Comparison of ENCODE assay signal across 13 mouse cellular contexts in the genomic region with DNA sequence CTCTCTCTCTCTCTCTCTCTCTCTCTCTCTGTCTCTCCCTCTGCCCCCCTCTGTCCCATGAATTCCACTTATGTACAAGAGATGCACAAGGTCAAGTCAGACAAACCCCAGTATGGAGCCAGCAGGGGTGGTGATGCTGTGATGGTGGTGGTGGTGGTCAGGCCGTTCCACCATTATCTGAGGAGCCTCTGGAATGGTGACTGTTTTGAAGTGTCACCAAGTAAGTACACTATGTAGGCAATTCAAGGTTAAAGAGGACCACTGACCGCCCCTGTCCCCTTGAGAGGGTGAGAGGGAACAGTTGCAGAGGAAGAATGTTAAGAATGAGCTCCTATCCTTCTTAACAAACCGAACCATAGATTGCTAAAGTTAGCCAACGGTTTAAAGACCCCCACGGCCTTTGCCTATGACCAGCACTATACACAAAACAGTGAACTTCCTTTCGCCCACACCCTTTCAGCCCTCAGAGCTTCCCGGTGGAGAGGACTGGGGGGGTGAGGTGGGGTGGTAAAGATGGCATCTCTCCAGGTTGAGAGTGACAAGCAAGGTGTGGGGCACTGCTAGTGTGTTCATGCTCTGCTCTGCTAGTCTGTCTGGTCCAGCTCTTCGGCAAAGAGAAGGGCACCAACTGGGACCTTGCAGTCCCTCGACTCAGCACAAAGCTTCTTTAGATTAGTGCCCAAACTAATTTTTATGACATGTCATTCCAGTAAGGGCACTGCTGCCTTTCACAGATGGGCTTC.
DNase-seq lines count a peak whose midpoint lies in the region; ATAC-seq and TF ChIP-seq lines count a peak whose summit lies in the region.
"Had no signal": no experiment of that assay in that cellular context is flagged by ENCODE, and none has a peak within 500 bp of the region (broad histone marks: within the 10 kb centered on the region; RNA-seq: fewer than 3 reads in every experiment).

No protein-coding gene starts in this region.

- WGBS in heart, adult 2 months = 35% methylated on average over 9 of the region's 9 CpGs
- 71% methylated on average over 9 of the region's 9 CpGs for WGBS in lung, embryonic 14.5 days
- 36% methylated on average over 9 of the region's 9 CpGs for WGBS in heart, embryonic 15.5 days
- 61% methylated on average over 9 of the region's 9 CpGs for WGBS in midbrain, embryonic 14.5 days

- ATAC-seq in lung, embryonic 14.5 days (ENCODE audit: insufficient read depth) = no peak
- peak; percentile 45 for ATAC-seq in heart, embryonic 15.5 days (replicated peaks; ENCODE audit: insufficient number of reproducible peaks, insufficient read depth, low FRiP score, low read depth)
- peak; percentile 73 for ATAC-seq in midbrain, embryonic 14.5 days (ENCODE audit: low FRiP score, low TSS enrichment)
- ATAC-seq: inflammation-experienced regulatory T-cells, adult 6 months had no signal

- no peak overlapping the region for H3K4me3 ChIP-seq in heart, adult 2 months
- no peak overlapping the region for H3K4me3 ChIP-seq in lung, embryonic 14.5 days (ENCODE audit: low read depth, low read length)
- no peak overlapping the region for H3K4me3 ChIP-seq in heart, embryonic 15.5 days
- H3K4me3 ChIP-seq in midbrain, embryonic 14.5 days (replicated peaks; ENCODE audit: low read depth, low read length) = no peak overlapping the region
- H3K4me3 ChIP-seq: megakaryocyte, embryonic 14.5 days; neural tube, embryonic 13.5 days had no signal

- no peaks in the 10 kb centered on the region for H3K79me2 ChIP-seq in heart, adult 2 months (replicated peaks; ENCODE audit: control insufficient read depth, insufficient read depth, low read length)

- H3K36me3 ChIP-seq in heart, adult 2 months (ENCODE audit: control insufficient read depth, insufficient read depth, low read length) = no peaks in the 10 kb centered on the region
- H3K36me3 ChIP-seq in lung, embryonic 14.5 days (ENCODE audit: insufficient read depth) = no peaks in the 10 kb centered on the region
- no peaks in the 10 kb centered on the region for H3K36me3 ChIP-seq in heart, embryonic 15.5 days
- H3K36me3 ChIP-seq in midbrain, embryonic 14.5 days (ENCODE audit: control insufficient read depth, insufficient read depth, low read length) = no peaks in the 10 kb centered on the region
- H3K36me3 ChIP-seq: neural tube, embryonic 13.5 days had no signal

- intact Hi-C loops in heart, adult 2 months (cut with DNase I) = loop anchor here (2.0 to 5.0 kb wide), 2 partner anchors 43 to 62 kb away; no protein-coding TSS in a partner anchor
- intact Hi-C loops in heart, postnatal 36 days (cut with DNase I) = loop anchor here (2.0 to 5.0 kb wide), 3 partner anchors 37 to 62 kb away; no protein-coding TSS in a partner anchor

- TF ChIP-seq EP300 in heart, adult 2 months (IDR thresholded peaks at IDR 0.05; ENCODE audit: insufficient read depth, low read depth, low read length) = no peak

- peaks cover 12% of the 10 kb centered on the region for H3K4me1 ChIP-seq in heart, adult 2 months (ENCODE audit: control insufficient read depth, insufficient read depth, low read length)
- peaks cover 3% of the 10 kb centered on the region; the same call in 1 of the 2 replicates for H3K4me1 ChIP-seq in lung, embryonic 14.5 days (ENCODE audit: insufficient read depth)
- peaks cover 18% of the 10 kb centered on the region for H3K4me1 ChIP-seq in heart, embryonic 15.5 days (replicated peaks)
- H3K4me1 ChIP-seq in midbrain, embryonic 14.5 days (ENCODE audit: control insufficient read depth, insufficient read depth, low read length) = peaks cover 14% of the 10 kb centered on the region
- H3K4me1 ChIP-seq: megakaryocyte, embryonic 14.5 days had no signal

- H3K27ac ChIP-seq in heart, adult 2 months = peak overlapping the region; percentile 77
- 0 out of 2 replicates have a peak overlapping the region, but pooled peaks have one; percentile 65 for H3K27ac ChIP-seq in lung, embryonic 14.5 days (ENCODE audit: low read depth)
- peak overlapping the region; percentile 78 for H3K27ac ChIP-seq in heart, embryonic 15.5 days
- peak overlapping the region; percentile 41; the same call in 1 of the 2 replicates for H3K27ac ChIP-seq in midbrain, embryonic 14.5 days (replicated peaks; ENCODE audit: low read depth, low read length)
- H3K27ac ChIP-seq: liver, embryonic 14.5 days; neural tube, embryonic 13.5 days had no signal

- no peak overlapping the region for H3K4me2 ChIP-seq in lung, embryonic 14.5 days
- H3K4me2 ChIP-seq in heart, embryonic 15.5 days = no peak overlapping the region
- no peak overlapping the region for H3K4me2 ChIP-seq in midbrain, embryonic 14.5 days (ENCODE audit: low read length)
- H3K4me2 ChIP-seq: neural tube, embryonic 13.5 days had no signal

- H3K9ac ChIP-seq in heart, adult 2 months (ENCODE audit: low read depth, low read length) = no peak overlapping the region
- no peak overlapping the region for H3K9ac ChIP-seq in lung, embryonic 14.5 days
- no peak overlapping the region for H3K9ac ChIP-seq in heart, embryonic 15.5 days
- H3K9ac ChIP-seq in midbrain, embryonic 14.5 days (replicated peaks; ENCODE audit: low read length) = no peak overlapping the region
- H3K9ac ChIP-seq: liver, embryonic 14.5 days; neural tube, embryonic 13.5 days had no signal

- no peak for DNase-seq in heart, adult 2 months
- DNase-seq in heart, postnatal 36 days = no peak
- no peak for DNase-seq in lung, embryonic 14.5 days
- DNase-seq in lung, postnatal 25 days (ENCODE audit: low spot score) = no peak
- no peak for DNase-seq in midbrain, embryonic 14.5 days
- DNase-seq in thymus, postnatal 14 days = no peak
- DNase-seq in adrenal gland, adult 2 months = no peak
- DNase-seq: right cerebral cortex, postnatal 25 days had no signal

- H3K27me3 ChIP-seq in heart, adult 2 months (ENCODE audit: control insufficient read depth, insufficient read depth, low read length) = no peaks in the 10 kb centered on the region
- no peaks in the 10 kb centered on the region for H3K27me3 ChIP-seq in lung, embryonic 14.5 days (ENCODE audit: insufficient read depth, low read length)
- H3K27me3 ChIP-seq in heart, embryonic 15.5 days = no peaks in the 10 kb centered on the region
- no peaks in the 10 kb centered on the region for H3K27me3 ChIP-seq in midbrain, embryonic 14.5 days (ENCODE audit: control insufficient read depth, insufficient read depth, low read length)
- H3K27me3 ChIP-seq: megakaryocyte, embryonic 14.5 days; neural tube, embryonic 13.5 days had no signal

- no peak for TF ChIP-seq CTCF in heart, adult 2 months (IDR thresholded peaks at IDR 0.05)
- no peak for TF ChIP-seq CTCF in lung, embryonic 14.5 days (IDR thresholded peaks at IDR 0.05; ENCODE audit: low read depth)

- no peak for TF ChIP-seq POLR2A in heart, adult 2 months (IDR thresholded peaks at IDR 0.05; ENCODE audit: insufficient read depth, low read depth, low read length)

- H3K9me3 ChIP-seq in lung, embryonic 14.5 days (ENCODE audit: low read depth, low read length) = no peaks in the 10 kb centered on the region
- no peaks in the 10 kb centered on the region for H3K9me3 ChIP-seq in heart, embryonic 15.5 days (replicated peaks)
- H3K9me3 ChIP-seq in midbrain, embryonic 14.5 days (ENCODE audit: control insufficient read depth, low read length) = no peaks in the 10 kb centered on the region
- H3K9me3 ChIP-seq: megakaryocyte, embryonic 14.5 days; neural tube, embryonic 13.5 days had no signal
